Mouse (Mus musculus) intestine, embryonic 14.5 days (tissue): ENCODE data around the gene Prkrip1. TPM values are rescaled to one million over a fixed set of nuclear protein-coding genes. Genes with fewer than 3 reads are reported as not detected.
A peak's percentile ranks its signal among the peaks of the same experiment; 100 is the strongest.

ENCODE experiments used
- ATAC-seq: fragments of 200-750 bp; cut with Nextera tagmentation; replicated peaks from 2 replicates; pipeline ENCODE4 v1.8.0; 2017; ENCODE audit warnings: low read depth, moderate number of reproducible peaks, moderate TSS enrichment, moderate library complexity; ENCODE audit not compliant: low FRiP score, low TSS enrichment
- DNase-seq: peaks from one replicate; pipeline ENCODE4 v3.0.0-alpha.2; 2018; ENCODE audit warnings: low spot score
- H3K27ac ChIP-seq: fragments of 300-500 bp; sonication (generic); 2 replicates; pipeline ENCODE4 v1.5.1; 2014; ENCODE audit warnings: low read depth, mild to moderate bottlenecking, control low read depth
- H3K27me3 ChIP-seq: fragments of 300-500 bp; sonication (generic); replicated peaks from 2 replicates; pipeline ENCODE4 v1.6.1; 2014; ENCODE audit warnings: low read length, control low read depth; ENCODE audit not compliant: control insufficient read depth, insufficient read depth
- H3K36me3 ChIP-seq: fragments of 300-500 bp; sonication (generic); 2 replicates; pipeline ENCODE4 v1.6.1; 2014; ENCODE audit warnings: low read length, control low read depth; ENCODE audit not compliant: control insufficient read depth, insufficient read depth
- H3K4me1 ChIP-seq: fragments of 300-500 bp; sonication (generic); replicated peaks from 2 replicates; pipeline ENCODE4 v1.6.1; 2014; ENCODE audit warnings: low read length, control low read depth, mixed read lengths; ENCODE audit not compliant: control insufficient read depth, insufficient read depth
- H3K4me2 ChIP-seq: fragments of 300-500 bp; sonication (generic); 2 replicates; pipeline ENCODE4 v1.6.1; 2014; ENCODE audit warnings: low read length
- H3K4me3 ChIP-seq: fragments of 300-500 bp; sonication (generic); 2 replicates; pipeline ENCODE4 v1.5.1; 2014; ENCODE audit warnings: low read depth, low read length, control low read depth, mixed read lengths
- H3K9ac ChIP-seq: fragments of 300-500 bp; sonication (generic); 2 replicates; pipeline ENCODE4 v1.6.1; 2014; ENCODE audit warnings: mild to moderate bottlenecking, low read length
- H3K9me3 ChIP-seq: fragments of 300-500 bp; sonication (generic); 2 replicates; pipeline ENCODE4 v1.6.1; 2016; ENCODE audit warnings: low read length, control low read depth; ENCODE audit not compliant: control insufficient read depth
- WGBS: fragments of 180-500 bp; shearing (Covaris S2); extraction: QIAGEN DNeasy Blood & Tissue Kit; methylation state at CpG from one replicate; pipeline ENCODE4 v1.1.7; 2014; 5-methylcytosine and 5-hydroxymethylcytosine counted together
- polyA plus RNA-seq: library from polyadenylated mRNA; unstranded; fragments of >200 nt; fragmentation: Nextera tagmentation; extraction: Ambion mirVana; gene quantifications from 2 replicates; pipeline ENCODE4 v1.2.1, GENCODE M21; 2014

The Prkrip1 gene
- polyA plus RNA-seq, 1 experiment from 2014 or later = 42.0 TPM

DNA sequence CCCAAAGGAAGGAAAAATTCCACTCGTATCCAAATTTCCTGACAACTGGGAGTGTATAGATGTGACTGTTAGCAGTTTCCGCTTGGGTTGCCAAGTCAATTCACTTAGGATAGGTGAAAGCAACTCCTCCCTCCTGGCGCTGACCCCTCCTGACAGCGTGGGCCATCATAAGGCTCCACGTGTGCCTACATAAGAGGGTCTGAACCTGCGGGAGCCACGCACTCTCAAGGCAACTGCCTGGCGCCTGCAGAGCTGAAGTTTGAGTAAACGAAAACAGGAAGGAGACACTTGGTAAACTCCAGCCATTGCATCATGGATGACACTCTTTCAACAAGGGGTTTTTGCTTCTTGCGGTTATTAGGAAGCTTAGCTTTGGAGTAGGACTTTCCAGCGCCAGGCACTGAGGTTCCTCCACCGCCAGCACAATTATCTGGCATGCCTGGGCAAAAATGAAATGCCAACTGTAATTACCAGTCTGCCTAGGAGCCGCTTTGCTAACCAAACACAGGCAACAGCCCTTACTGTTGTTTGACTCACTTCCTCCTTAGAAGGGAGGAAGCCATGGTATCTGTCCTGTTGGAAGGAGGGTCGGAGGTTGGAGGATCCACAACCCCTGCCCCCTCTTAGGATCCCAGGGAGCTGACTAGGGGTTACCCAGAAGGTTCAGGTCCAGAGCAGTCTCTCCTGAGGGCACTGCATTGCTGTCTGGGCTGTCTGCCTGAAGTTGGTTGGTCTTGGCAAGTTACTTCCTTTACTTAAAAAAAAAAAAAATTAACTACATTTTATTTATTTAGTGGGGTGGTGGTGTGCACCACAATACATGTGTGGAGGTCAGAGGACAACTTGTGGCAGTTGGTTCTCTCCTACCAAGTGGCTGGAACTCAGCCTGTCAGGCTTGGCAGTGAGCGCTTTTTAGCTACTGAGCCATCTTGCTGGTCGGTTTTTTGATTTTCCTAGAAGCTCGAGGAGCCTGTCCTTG, 27.1 kb downstream of the Prkrip1 start:
- 28% methylated on average over 17 of the region's 17 CpGs for WGBS
- Histone ChIP-seq H3K27me3 (no peaks in the 10 kb centered on the region), H3K9me3 (no peaks in the 10 kb centered on the region; the same call in 1 of the 2 replicates), H3K4me2 (peak overlapping the region; percentile 74), H3K9ac (no peak overlapping the region), H3K27ac (peak overlapping the region; percentile 10; the same call in 1 of the 2 replicates), H3K4me3 (peak overlapping the region; percentile 43), H3K36me3 (no peaks in the 10 kb centered on the region), H3K4me1 (peaks cover 10% of the 10 kb centered on the region)
- DNase-seq (peak; percentile 57), ATAC-seq (0 out of 2 replicates have a peak, but pooled peaks have one; percentile 1)

GRCm38 (mm10) chr5:136170512-136171362, 28.0 kb downstream of the Prkrip1 start, which contains the start of gene Orai2:
Orai2 (minus strand) TSS chr5:136170713.
- WGBS = 4% methylated on average over 48 of the region's 49 CpGs

GRCm38 (mm10) chr5:136169626-136170511, 28.9 kb downstream of the Prkrip1 start:
- WGBS = 12% methylated on average over 15 of the region's 15 CpGs
- ATAC-seq (peak; percentile 33; the same call in 1 of the 2 replicates), DNase-seq (peak; percentile 76)
- Histone ChIP-seq H3K4me1 (peaks cover 10% of the 10 kb centered on the region), H3K27me3 (no peaks in the 10 kb centered on the region), H3K36me3 (no peaks in the 10 kb centered on the region), H3K4me2 (peak overlapping the region; percentile 74), H3K27ac (no peak overlapping the region), H3K9ac (peak overlapping the region; percentile 11), H3K4me3 (peak overlapping the region; percentile 43), H3K9me3 (no peaks in the 10 kb centered on the region; the same call in 1 of the 2 replicates)

More at GRCm38 (mm10) chr5:136170512-136171362, 28.0 kb downstream of the Prkrip1 start, which contains the start of gene Orai2:
- peaks cover 10% of the 10 kb centered on the region for H3K4me1 ChIP-seq
- H3K4me2 ChIP-seq = peak within 1 kb of the TSS; percentile 74
- peak within 1 kb of the TSS; percentile 10; the same call in 1 of the 2 replicates for H3K27ac ChIP-seq
- no peaks in the 10 kb centered on the region; the same call in 1 of the 2 replicates for H3K9me3 ChIP-seq
- H3K9ac ChIP-seq = peak within 1 kb of the TSS; percentile 11
- peak; percentile 84 for ATAC-seq
- H3K4me3 ChIP-seq = peak within 1 kb of the TSS; percentile 43
- H3K27me3 ChIP-seq = no peaks in the 10 kb centered on the region
- no peaks in the 10 kb centered on the region for H3K36me3 ChIP-seq
- peak; percentile 83 for DNase-seq

- Histone ChIP-seq H3K9ac (no peak overlapping the region), H3K9me3 (no peaks in the 10 kb centered on the region; the same call in 1 of the 2 replicates), H3K4me2 (no peak overlapping the region), H3K36me3 (no peaks in the 10 kb centered on the region), H3K4me1 (peaks cover 5% of the 10 kb centered on the region; the same call in 1 of the 2 replicates), H3K27ac (no peak overlapping the region), H3K4me3 (no peak overlapping the region), H3K27me3 (no peaks in the 10 kb centered on the region)
- DNase-seq (no peak), ATAC-seq (no peak)
- 96% methylated on average over 3 of the region's 3 CpGs for WGBS
Measured at GRCm38 (mm10) chr5:136168071-136168470, 30.7 kb downstream of the Prkrip1 start.

- no peaks in the 10 kb centered on the region for H3K36me3 ChIP-seq
- H3K9me3 ChIP-seq = no peaks in the 10 kb centered on the region; the same call in 1 of the 2 replicates
- DNase-seq (no peak), ATAC-seq (no peak)
- H3K4me1 ChIP-seq = peaks cover 5% of the 10 kb centered on the region; the same call in 1 of the 2 replicates
- H3K9ac ChIP-seq = no peak overlapping the region
- 85% methylated on average over 4 of the region's 4 CpGs for WGBS
- H3K27me3 ChIP-seq = no peaks in the 10 kb centered on the region
- H3K4me3 ChIP-seq = no peak overlapping the region
- H3K27ac ChIP-seq = no peak overlapping the region
- no peak overlapping the region for H3K4me2 ChIP-seq
Measured at GRCm38 (mm10) chr5:136167296-136167695, 31.5 kb downstream of the Prkrip1 start.

GRCm38 (mm10) chr5:136165246-136165645, 33.5 kb downstream of the Prkrip1 start:
- H3K27ac ChIP-seq = no peak overlapping the region
- no peaks in the 10 kb centered on the region for H3K4me1 ChIP-seq
- WGBS = 81% methylated on average over 8 of the region's 8 CpGs
- H3K9me3 ChIP-seq = no peaks in the 10 kb centered on the region; the same call in 1 of the 2 replicates
- H3K4me3 ChIP-seq = no peak overlapping the region
- no peak overlapping the region for H3K9ac ChIP-seq
- H3K27me3 ChIP-seq = no peaks in the 10 kb centered on the region
- DNase-seq (no peak), ATAC-seq (no peak)
- H3K36me3 ChIP-seq = peaks cover 5% of the 10 kb centered on the region; the same call in 1 of the 2 replicates
- no peak overlapping the region for H3K4me2 ChIP-seq

DNA sequence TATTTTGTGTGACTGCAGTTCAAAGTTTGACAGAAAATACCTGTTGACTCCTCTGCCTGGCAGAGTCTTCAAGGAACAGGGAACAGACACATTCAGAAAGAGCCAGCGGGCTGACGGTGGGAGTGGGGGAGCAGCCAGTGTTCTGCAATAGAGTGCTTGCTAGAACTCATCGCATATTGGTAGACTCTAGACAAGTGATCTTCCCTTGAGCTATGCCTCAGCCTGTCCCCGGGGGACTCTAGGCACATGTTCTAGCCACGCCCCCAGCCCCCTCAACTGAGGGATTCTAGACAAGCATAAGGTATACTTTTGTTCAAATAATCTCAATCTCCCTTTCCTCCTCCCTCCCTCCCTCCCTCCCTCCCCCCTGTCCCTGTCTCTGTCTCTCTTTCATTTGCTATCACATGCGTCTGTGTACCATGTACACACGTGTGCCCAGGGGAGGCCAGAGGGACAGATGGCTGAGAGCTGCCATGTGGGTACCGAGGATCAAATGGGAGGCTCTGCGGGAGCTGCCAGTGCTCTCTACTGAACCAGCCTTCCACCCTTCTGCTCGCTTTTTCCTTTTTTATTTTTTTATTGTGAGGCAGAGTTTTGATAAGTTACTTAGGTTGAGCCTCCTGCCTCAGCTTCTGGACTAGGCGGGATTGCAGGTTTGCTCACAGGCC, 34.8 kb downstream of the Prkrip1 start:
- H3K4me2 ChIP-seq = no peak overlapping the region
- H3K9me3 ChIP-seq = no peaks in the 10 kb centered on the region; the same call in 1 of the 2 replicates
- H3K4me1 ChIP-seq = no peaks in the 10 kb centered on the region
- H3K9ac ChIP-seq = no peak overlapping the region
- H3K4me3 ChIP-seq = no peak overlapping the region
- ATAC-seq (no peak), DNase-seq (no peak)
- peaks cover 5% of the 10 kb centered on the region; the same call in 1 of the 2 replicates for H3K36me3 ChIP-seq
- no peaks in the 10 kb centered on the region for H3K27me3 ChIP-seq
- H3K27ac ChIP-seq = no peak overlapping the region
- 84% methylated on average over 11 of the region's 11 CpGs for WGBS
